Mouse (Mus musculus): ENCODE data around the gene Car3. TPM values are rescaled to one million over a fixed set of nuclear protein-coding genes. Genes with fewer than 3 reads are reported as not detected.

Gene Car3
- polyA plus RNA-seq, 1 experiment from 2014 or later: 7.5 TPM

DNA sequence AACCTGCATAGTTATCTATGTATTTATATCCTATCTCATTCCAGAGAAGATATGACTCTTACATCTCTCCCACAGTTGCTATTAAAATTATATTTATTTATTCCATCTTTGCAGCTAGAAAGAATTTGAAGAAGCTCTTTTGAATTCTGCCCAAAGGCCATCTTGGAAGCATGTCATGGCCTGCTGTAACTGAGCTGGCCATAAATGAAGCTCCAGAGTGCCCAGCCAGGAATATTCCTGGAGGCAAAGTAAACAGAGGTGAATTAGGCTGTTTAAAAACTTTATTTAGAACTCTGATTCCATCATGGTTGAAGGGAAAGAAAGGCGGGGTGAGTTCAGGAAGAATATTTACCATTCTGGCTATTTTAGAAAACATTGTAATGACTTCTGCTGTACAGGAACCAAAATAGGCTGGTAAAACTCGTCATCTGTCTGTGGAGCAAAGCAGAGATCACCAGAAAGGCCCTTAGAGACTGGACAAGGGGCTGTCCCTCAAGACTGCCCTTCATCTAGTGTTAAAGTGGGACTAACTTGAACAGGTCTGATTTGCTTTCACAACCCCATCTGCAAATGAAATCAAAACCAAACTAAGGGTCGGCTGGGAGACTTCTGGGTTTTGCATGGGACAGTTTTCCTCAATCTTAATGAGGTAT lies 23.7 kb upstream of the Car3 start:
- no peak for ATAC-seq (replicated peaks; ENCODE audit: insufficient number of reproducible peaks, low FRiP score, low TSS enrichment, low read depth)
- 74% methylated on average over 3 of the region's 3 CpGs for WGBS
- H3K27me3 ChIP-seq (ENCODE audit: control insufficient read depth, insufficient read depth, low read length): no peaks in the 10 kb centered on the region
- DNase-seq (ENCODE audit: low spot score): no peak
- no peaks in the 10 kb centered on the region for H3K36me3 ChIP-seq (replicated peaks; ENCODE audit: control insufficient read depth, insufficient read depth, low read depth, low read length)
- H3K27ac ChIP-seq (replicated peaks; ENCODE audit: low read depth, low read length): no peak overlapping the region
- H3K9ac ChIP-seq (replicated peaks; ENCODE audit: low read length): no peak overlapping the region
- no peaks in the 10 kb centered on the region for H3K4me1 ChIP-seq (ENCODE audit: control insufficient read depth, insufficient read depth, low read length)
- H3K4me3 ChIP-seq (ENCODE audit: low read depth, low read length): no peak overlapping the region
- H3K9me3 ChIP-seq (replicated peaks; ENCODE audit: control insufficient read depth, low read length): no peaks in the 10 kb centered on the region
- no peak overlapping the region for H3K4me2 ChIP-seq (ENCODE audit: low read depth, low read length)

DNA sequence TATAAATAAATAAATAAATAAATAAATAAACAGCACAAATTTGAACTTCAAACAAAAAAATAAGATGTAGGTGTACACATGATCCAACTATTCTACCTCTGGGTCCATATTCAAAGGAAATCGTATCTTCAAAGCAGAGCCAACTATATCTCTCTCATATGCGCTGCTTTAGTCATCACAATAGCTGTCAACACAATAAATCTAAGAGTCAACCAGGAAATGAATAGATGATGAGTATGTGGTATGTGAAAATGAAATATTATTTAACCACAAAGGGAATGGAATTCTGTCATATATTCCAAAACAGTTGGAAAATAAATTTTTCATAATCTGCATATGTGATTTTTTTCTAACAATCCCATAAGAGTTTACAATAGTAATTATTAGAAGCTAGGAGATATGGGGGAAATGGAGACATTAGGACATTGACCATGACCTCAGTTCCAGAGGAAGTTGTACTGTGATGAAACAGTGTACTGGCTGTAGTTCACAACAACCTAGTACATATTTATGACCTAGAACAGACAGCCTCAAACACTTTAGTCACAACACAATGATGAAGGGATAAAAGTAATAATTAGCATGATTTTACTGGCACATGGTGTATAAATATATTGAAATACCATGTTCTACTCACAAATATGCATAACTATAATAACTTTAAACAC lies 14.6 kb upstream of the Car3 start:
- H3K4me2 ChIP-seq (ENCODE audit: low read depth, low read length): no peak overlapping the region
- no peak overlapping the region for H3K4me3 ChIP-seq (ENCODE audit: low read depth, low read length)
- no peak overlapping the region for H3K27ac ChIP-seq (replicated peaks; ENCODE audit: low read depth, low read length)
- no peaks in the 10 kb centered on the region for H3K4me1 ChIP-seq (ENCODE audit: control insufficient read depth, insufficient read depth, low read length)
- no peak for DNase-seq (ENCODE audit: low spot score)
- H3K9me3 ChIP-seq (replicated peaks; ENCODE audit: control insufficient read depth, low read length): no peaks in the 10 kb centered on the region
- no peaks in the 10 kb centered on the region for H3K27me3 ChIP-seq (ENCODE audit: control insufficient read depth, insufficient read depth, low read length)
- H3K9ac ChIP-seq (replicated peaks; ENCODE audit: low read length): no peak overlapping the region
- 83% methylated on average over 2 of the region's 2 CpGs for WGBS
- no peaks in the 10 kb centered on the region for H3K36me3 ChIP-seq (replicated peaks; ENCODE audit: control insufficient read depth, insufficient read depth, low read depth, low read length)
- ATAC-seq (replicated peaks; ENCODE audit: insufficient number of reproducible peaks, low FRiP score, low TSS enrichment, low read depth): no peak

DNA sequence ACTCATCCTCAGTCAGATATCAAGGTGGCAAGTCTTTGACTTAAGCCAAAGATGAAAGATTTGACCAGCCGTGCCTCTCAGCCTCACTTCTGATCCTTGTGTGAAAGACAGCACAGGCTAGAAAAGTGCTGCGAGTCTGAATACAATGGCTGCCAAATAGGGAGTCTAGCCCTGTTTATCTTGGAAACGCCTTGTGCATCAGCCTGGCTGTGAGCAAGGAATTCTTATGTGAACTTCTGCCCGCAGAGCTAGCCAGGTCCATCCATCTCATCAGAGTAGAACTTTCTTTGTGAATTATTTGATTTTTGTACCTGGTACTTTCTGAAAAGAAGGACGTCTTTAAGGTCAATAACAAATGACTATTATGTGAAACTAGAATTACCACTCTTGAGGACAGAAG lies 9.3 kb upstream of the Car3 start:
- Histone ChIP-seq H3K4me1 (ENCODE audit: control insufficient read depth, insufficient read depth, low read length) (no peaks in the 10 kb centered on the region), H3K4me3 (ENCODE audit: low read depth, low read length) (no peak overlapping the region), H3K9me3 (replicated peaks; ENCODE audit: control insufficient read depth, low read length) (no peaks in the 10 kb centered on the region), H3K27ac (replicated peaks; ENCODE audit: low read depth, low read length) (no peak overlapping the region), H3K27me3 (ENCODE audit: control insufficient read depth, insufficient read depth, low read length) (no peaks in the 10 kb centered on the region), H3K4me2 (ENCODE audit: low read depth, low read length) (no peak overlapping the region), H3K36me3 (replicated peaks; ENCODE audit: control insufficient read depth, insufficient read depth, low read depth, low read length) (no peaks in the 10 kb centered on the region), H3K9ac (replicated peaks; ENCODE audit: low read length) (no peak overlapping the region)
- 85% methylated on average over 5 of the region's 5 CpGs for WGBS
- ATAC-seq (replicated peaks; ENCODE audit: insufficient number of reproducible peaks, low FRiP score, low TSS enrichment, low read depth): no peak
- DNase-seq (ENCODE audit: low spot score): no peak

DNA sequence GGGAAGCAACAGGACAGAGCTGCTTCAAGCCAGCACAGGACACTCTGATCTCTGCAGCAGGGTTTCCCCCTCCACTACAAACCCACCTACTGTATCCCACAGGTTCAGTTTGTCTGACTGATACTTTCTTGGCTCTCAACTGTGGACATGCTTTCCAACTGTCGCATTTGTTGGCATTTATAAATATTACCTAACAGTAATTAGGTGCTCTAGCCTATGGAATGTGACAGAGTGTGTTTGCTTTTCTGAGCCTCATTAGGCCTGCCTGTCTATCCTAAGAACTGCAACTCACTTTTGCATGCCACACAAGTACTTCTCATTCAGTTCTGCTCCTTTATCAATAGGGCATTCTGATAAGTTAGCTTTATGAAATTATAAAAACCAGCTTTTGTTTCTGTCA lies 8.9 kb upstream of the Car3 start:
- ATAC-seq (replicated peaks; ENCODE audit: insufficient number of reproducible peaks, low FRiP score, low TSS enrichment, low read depth) (no peak), DNase-seq (ENCODE audit: low spot score) (no peak)
- Histone ChIP-seq H3K27me3 (ENCODE audit: control insufficient read depth, insufficient read depth, low read length) (no peaks in the 10 kb centered on the region), H3K4me3 (ENCODE audit: low read depth, low read length) (no peak overlapping the region), H3K4me1 (ENCODE audit: control insufficient read depth, insufficient read depth, low read length) (no peaks in the 10 kb centered on the region), H3K27ac (replicated peaks; ENCODE audit: low read depth, low read length) (no peak overlapping the region), H3K36me3 (replicated peaks; ENCODE audit: control insufficient read depth, insufficient read depth, low read depth, low read length) (no peaks in the 10 kb centered on the region), H3K9me3 (replicated peaks; ENCODE audit: control insufficient read depth, low read length) (no peaks in the 10 kb centered on the region), H3K9ac (replicated peaks; ENCODE audit: low read length) (no peak overlapping the region), H3K4me2 (ENCODE audit: low read depth, low read length) (no peak overlapping the region)
- WGBS: 63% methylated on average over 1 of the region's 1 CpGs

DNA sequence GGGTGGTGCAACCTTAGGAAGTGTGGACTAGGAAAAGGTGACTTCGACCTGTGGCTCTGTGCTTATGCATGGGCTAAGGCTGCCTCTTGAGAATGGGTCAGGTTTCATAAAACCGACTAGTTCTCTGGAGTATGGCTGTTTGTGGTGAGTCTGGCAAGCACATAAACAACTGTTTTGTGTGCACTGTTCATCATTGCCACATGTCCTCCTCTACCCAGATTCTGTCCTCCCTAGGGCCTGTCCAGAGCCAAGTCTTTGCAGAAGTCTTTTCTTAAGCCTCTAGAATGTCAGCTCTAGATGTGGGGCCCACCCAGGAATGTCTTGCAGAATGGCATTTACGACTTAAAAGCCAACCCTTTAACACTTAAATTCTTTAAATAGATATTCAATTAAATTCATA lies 5.4 kb upstream of the Car3 start:
- no peaks in the 10 kb centered on the region for H3K4me1 ChIP-seq (ENCODE audit: control insufficient read depth, insufficient read depth, low read length)
- 74% methylated on average over 3 of the region's 3 CpGs for WGBS
- no peak overlapping the region for H3K4me3 ChIP-seq (ENCODE audit: low read depth, low read length)
- ATAC-seq (replicated peaks; ENCODE audit: insufficient number of reproducible peaks, low FRiP score, low TSS enrichment, low read depth) (no peak), DNase-seq (ENCODE audit: low spot score) (no peak)
- no peaks in the 10 kb centered on the region for H3K9me3 ChIP-seq (replicated peaks; ENCODE audit: control insufficient read depth, low read length)
- no peak overlapping the region for H3K27ac ChIP-seq (replicated peaks; ENCODE audit: low read depth, low read length)
- H3K36me3 ChIP-seq (replicated peaks; ENCODE audit: control insufficient read depth, insufficient read depth, low read depth, low read length): no peaks in the 10 kb centered on the region
- no peak overlapping the region for H3K4me2 ChIP-seq (ENCODE audit: low read depth, low read length)
- no peak overlapping the region for H3K9ac ChIP-seq (replicated peaks; ENCODE audit: low read length)
- no peaks in the 10 kb centered on the region for H3K27me3 ChIP-seq (ENCODE audit: control insufficient read depth, insufficient read depth, low read length)

DNA sequence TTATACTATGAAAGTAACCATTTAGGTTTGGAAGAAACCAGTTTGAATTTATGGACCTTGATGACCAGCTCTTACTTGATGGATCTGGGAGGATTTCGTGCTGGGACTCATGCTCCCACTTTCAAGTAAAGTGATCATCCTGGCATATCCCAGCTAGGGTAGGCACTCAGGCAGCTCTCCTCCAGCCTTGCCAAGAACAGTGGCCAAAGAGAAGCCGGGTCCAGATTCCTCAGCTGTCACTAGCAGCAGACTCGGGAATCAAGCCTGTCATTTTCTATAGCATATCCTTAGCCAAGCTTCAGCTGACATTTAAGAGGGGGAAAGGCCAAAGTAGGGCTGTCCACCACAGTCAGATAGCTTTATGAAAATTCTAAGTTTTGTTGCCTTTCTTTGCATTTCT lies 3.0 kb upstream of the Car3 start:
- no peaks in the 10 kb centered on the region for H3K4me1 ChIP-seq (ENCODE audit: control insufficient read depth, insufficient read depth, low read length)
- WGBS: 86% methylated on average over 3 of the region's 3 CpGs
- H3K4me2 ChIP-seq (ENCODE audit: low read depth, low read length): no peak overlapping the region
- H3K9ac ChIP-seq (replicated peaks; ENCODE audit: low read length): no peak overlapping the region
- H3K27ac ChIP-seq (replicated peaks; ENCODE audit: low read depth, low read length): no peak overlapping the region
- H3K9me3 ChIP-seq (replicated peaks; ENCODE audit: control insufficient read depth, low read length): no peaks in the 10 kb centered on the region
- ATAC-seq (replicated peaks; ENCODE audit: insufficient number of reproducible peaks, low FRiP score, low TSS enrichment, low read depth): no peak
- H3K4me3 ChIP-seq (ENCODE audit: low read depth, low read length): no peak overlapping the region
- no peaks in the 10 kb centered on the region for H3K36me3 ChIP-seq (replicated peaks; ENCODE audit: control insufficient read depth, insufficient read depth, low read depth, low read length)
- no peak for DNase-seq (ENCODE audit: low spot score)
- no peaks in the 10 kb centered on the region for H3K27me3 ChIP-seq (ENCODE audit: control insufficient read depth, insufficient read depth, low read length)

DNA sequence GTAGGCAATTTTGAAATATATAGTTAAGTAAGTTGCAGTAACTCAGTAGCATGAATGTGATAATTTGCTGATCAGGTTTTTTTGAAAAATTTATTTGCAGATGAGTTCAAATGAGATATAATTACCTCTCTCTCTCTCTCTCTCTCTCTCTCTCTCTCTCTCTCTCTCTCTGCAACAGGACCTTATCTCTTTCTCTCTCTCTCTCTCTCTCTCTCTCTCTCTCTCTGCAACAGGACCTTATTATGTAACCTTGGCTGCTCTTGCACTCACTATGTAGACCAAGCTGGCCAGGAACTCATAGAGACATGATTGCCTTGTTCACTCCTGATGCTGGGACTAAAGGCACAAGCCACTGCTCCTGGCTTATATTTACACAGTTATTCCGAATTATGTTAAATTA lies 2.1 kb upstream of the Car3 start:
- ATAC-seq (replicated peaks; ENCODE audit: insufficient number of reproducible peaks, low FRiP score, low TSS enrichment, low read depth): no peak
- no peak overlapping the region for H3K27ac ChIP-seq (replicated peaks; ENCODE audit: low read depth, low read length)
- WGBS: 90% methylated on average over 1 of the region's 1 CpGs

DNA sequence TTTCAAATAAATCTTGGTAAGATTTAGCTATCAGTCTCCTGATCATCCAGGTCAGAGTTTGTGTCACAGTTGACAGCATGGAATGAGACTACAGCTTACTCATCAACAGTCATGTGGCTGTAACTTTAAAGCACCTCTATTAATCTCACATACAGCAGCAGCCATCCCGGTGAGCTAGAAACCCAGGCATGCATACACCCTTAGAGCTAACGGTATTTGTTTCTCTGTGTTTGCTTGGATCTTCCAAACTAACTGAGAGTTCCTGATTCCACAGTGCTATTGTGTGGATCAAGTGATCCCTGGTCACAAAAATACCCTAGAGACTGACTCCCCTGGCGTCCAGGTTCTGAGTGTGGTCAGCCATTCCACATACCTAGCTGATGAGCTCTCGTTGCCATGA lies 1.5 kb upstream of the Car3 start:
- ATAC-seq (replicated peaks; ENCODE audit: insufficient number of reproducible peaks, low FRiP score, low TSS enrichment, low read depth) (no peak), DNase-seq (ENCODE audit: low spot score) (no peak)
- WGBS: 36% methylated on average over 4 of the region's 4 CpGs

More for the DNA sequence above, 2.1 kb upstream of the Car3 start:
- no peak overlapping the region for H3K9ac ChIP-seq (replicated peaks; ENCODE audit: low read length)
- H3K4me3 ChIP-seq (ENCODE audit: low read depth, low read length): no peak overlapping the region
- H3K9me3 ChIP-seq (replicated peaks; ENCODE audit: control insufficient read depth, low read length): no peaks in the 10 kb centered on the region
- DNase-seq (ENCODE audit: low spot score): no peak
- H3K4me1 ChIP-seq (ENCODE audit: control insufficient read depth, insufficient read depth, low read length): no peaks in the 10 kb centered on the region
- no peak overlapping the region for H3K4me2 ChIP-seq (ENCODE audit: low read depth, low read length)
- H3K36me3 ChIP-seq (replicated peaks; ENCODE audit: control insufficient read depth, insufficient read depth, low read depth, low read length): no peaks in the 10 kb centered on the region
- H3K27me3 ChIP-seq (ENCODE audit: control insufficient read depth, insufficient read depth, low read length): no peaks in the 10 kb centered on the region

More for the DNA sequence above, 1.5 kb upstream of the Car3 start:
- Histone ChIP-seq H3K36me3 (replicated peaks; ENCODE audit: control insufficient read depth, insufficient read depth, low read depth, low read length) (no peaks in the 10 kb centered on the region), H3K27ac (replicated peaks; ENCODE audit: low read depth, low read length) (no peak overlapping the region), H3K4me1 (ENCODE audit: control insufficient read depth, insufficient read depth, low read length) (no peaks in the 10 kb centered on the region), H3K9me3 (replicated peaks; ENCODE audit: control insufficient read depth, low read length) (no peaks in the 10 kb centered on the region), H3K9ac (replicated peaks; ENCODE audit: low read length) (no peak overlapping the region), H3K4me3 (ENCODE audit: low read depth, low read length) (no peak overlapping the region), H3K4me2 (ENCODE audit: low read depth, low read length) (no peak overlapping the region), H3K27me3 (ENCODE audit: control insufficient read depth, insufficient read depth, low read length) (no peaks in the 10 kb centered on the region)

Measured in embryonic facial prominence, embryonic 11.5 days (tissue).